Mouse (Mus musculus) erythroblast, embryonic 14.5 days (primary cell): ENCODE results near the gene Spsb1.

Experiments
- GATA1 ChIP-seq: IDR thresholded peaks from 2 replicates; pipeline ENCODE4 v1.6.1; 2012; ENCODE audit warnings: low read length, inconsistent platforms, mixed read lengths
- TAL1 ChIP-seq: IDR thresholded peaks from 3 replicates; pipeline ENCODE4 v1.6.1; 2012; ENCODE audit warnings: low read length, inconsistent platforms, mixed read lengths

DNA sequence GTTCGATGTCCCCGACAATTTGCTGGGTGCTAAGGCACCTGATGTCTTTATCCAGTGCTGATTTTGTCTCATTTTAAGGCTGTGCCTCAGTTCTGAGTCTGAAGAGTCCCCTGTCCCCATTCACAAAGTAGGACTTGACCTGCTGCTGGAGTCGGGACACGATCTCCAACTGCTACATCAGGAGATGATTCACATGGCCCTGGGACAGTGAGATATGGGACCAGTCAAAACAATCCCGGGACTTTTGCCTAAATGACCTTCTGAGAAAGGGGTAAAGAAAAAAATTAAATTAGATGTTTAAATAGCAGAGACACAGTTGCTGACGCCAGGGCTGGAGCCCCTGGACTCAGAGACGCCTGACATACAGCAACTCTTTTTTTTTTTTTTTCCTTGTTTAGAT is 21.8 kb downstream of the Spsb1 start:
- TF ChIP-seq GATA1 (no peak), TAL1 (no peak)
